Mouse (Mus musculus) forebrain, postnatal 0 days (tissue): Measurements from ENCODE around the gene Pfkp. TPM values are rescaled to one million over a fixed set of nuclear protein-coding genes. Genes with fewer than 3 reads are reported as not detected.

Experiments
- ATAC-seq: fragments of 200-750 bp; cut with Nextera tagmentation; 2 replicates; pipeline ENCODE4 v1.8.0; 2017; ENCODE audit warnings: mild to moderate bottlenecking, moderate library complexity
- DNase-seq: peaks from one replicate; pipeline ENCODE4 v3.0.0-alpha.2; 2015
- H3K27ac ChIP-seq: fragments of 300-500 bp; sonication (generic); 2 replicates; pipeline ENCODE4 v1.5.1; 2014; ENCODE audit warnings: low read depth, mild to moderate bottlenecking, antibody characterized with exemption, low read length, moderate library complexity, mixed read lengths
- H3K27me3 ChIP-seq: fragments of 300-500 bp; sonication (generic); 2 replicates; pipeline ENCODE4 v1.6.1; 2014; ENCODE audit warnings: mild to moderate bottlenecking, low read length, mixed read lengths; ENCODE audit not compliant: insufficient read depth
- H3K36me3 ChIP-seq: fragments of 300-500 bp; sonication (generic); 2 replicates; pipeline ENCODE4 v1.6.1; 2014; ENCODE audit warnings: mild to moderate bottlenecking, moderate library complexity; ENCODE audit not compliant: insufficient read depth
- H3K4me1 ChIP-seq: fragments of 300-500 bp; sonication (generic); 2 replicates; pipeline ENCODE4 v1.6.1; 2014; ENCODE audit warnings: antibody characterized with exemption; ENCODE audit not compliant: insufficient read depth
- H3K4me2 ChIP-seq: fragments of 300-500 bp; sonication (generic); 2 replicates; pipeline ENCODE4 v1.6.1; 2014; ENCODE audit warnings: low read depth, mild to moderate bottlenecking, moderate library complexity
- H3K4me3 ChIP-seq: fragments of 300-500 bp; sonication (generic); 2 replicates; pipeline ENCODE4 v1.5.1; 2014; ENCODE audit warnings: low read depth, low read length, mixed read lengths
- H3K9ac ChIP-seq: fragments of 300-500 bp; sonication (generic); 2 replicates; pipeline ENCODE4 v1.6.1; 2014; ENCODE audit warnings: mild to moderate bottlenecking
- H3K9me3 ChIP-seq: fragments of 300-500 bp; sonication (generic); 2 replicates; pipeline ENCODE4 v1.6.1; 2016; ENCODE audit warnings: low read length
- CTCF ChIP-seq: sonication (generic); IDR thresholded peaks from 2 replicates; pipeline ENCODE4 v1.5.1; 2016; ENCODE audit warnings: antibody characterized with exemption, control low read depth, low read depth
- WGBS: fragments of 180-500 bp; shearing (Covaris S2); extraction: QIAGEN DNeasy Blood & Tissue Kit; methylation state at CpG from one replicate; pipeline ENCODE4 v1.1.7; 2014; 5-methylcytosine and 5-hydroxymethylcytosine counted together
- polyA plus RNA-seq: library from polyadenylated mRNA; unstranded; fragments of >200 nt; fragmentation: Nextera tagmentation; extraction: Ambion mirVana; gene quantifications from 2 replicates; pipeline ENCODE4 v1.2.1, GENCODE M21; 2015
- total RNA-seq: library from RNA; depleted of rRNA; stranded (reverse); fragments of >200 nt; gene quantifications from 2 replicates; pipeline ENCODE4 v1.2.3, GENCODE M21; 2014

The Pfkp gene
- total and polyA plus RNA-seq, 2 experiments from 2014 or later, result 207 to 213 TPM

DNA sequence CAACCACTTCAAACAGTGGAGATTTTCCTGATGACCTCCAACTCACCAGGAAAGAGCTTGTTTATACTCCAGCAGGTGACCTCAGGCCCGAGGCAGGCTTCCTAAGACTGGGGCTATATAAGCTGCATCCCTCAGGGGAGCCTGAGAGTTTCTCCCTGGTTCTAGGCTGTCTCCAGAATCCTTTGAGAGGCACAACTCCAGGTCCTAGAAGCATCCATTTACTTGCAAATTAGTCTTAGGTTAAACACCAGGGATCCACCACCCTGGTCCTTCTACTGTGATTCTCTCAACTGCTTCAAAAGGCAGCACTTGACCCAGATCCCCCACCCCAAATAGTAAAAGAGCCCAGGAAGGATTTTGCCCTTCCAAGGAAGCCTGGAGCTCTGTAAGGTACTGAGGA lies 10.2 kb downstream of the Pfkp start:
- H3K4me1 ChIP-seq, result no peaks in the 10 kb centered on the region
- no peak for TF ChIP-seq CTCF
- no peak overlapping the region for H3K9ac ChIP-seq

DNA sequence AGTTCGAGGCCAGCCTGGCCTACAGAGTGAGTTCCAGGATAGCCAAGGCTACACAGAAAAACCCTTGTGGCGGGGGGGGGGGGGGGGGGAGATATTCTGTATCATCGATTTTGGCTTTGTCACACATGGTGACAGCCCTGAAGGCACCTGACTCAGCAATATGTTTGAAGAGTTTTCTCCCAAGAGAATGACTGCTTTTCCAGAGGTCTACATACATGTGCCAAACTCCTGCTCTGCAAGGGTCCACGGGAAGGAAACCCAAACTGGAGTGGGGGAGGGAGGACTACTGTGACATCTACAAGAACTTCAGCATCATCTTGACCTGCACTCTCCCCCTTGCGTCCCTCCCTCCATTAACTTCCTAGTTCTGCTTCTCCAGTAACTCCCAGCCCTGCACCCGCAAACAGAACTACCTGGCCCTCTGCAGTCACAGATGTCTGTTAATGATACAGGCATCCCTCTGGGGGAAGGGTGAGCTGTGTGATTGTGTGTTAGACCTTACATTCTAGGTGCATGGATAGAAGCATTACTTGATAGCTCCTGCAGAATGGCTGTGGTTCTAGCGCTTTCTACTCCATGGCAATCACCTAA lies 10.9 kb downstream of the Pfkp start:
- Histone ChIP-seq H3K4me3 (no peak overlapping the region), H3K27ac (no peak overlapping the region), H3K4me2 (no peak overlapping the region), H3K4me1 (no peaks in the 10 kb centered on the region), H3K9ac (no peak overlapping the region), H3K9me3 (no peaks in the 10 kb centered on the region), H3K27me3 (no peaks in the 10 kb centered on the region), H3K36me3 (peaks cover 20% of the 10 kb centered on the region; the same call in 1 of the 2 replicates)
- ATAC-seq, result no peak
- no peak for DNase-seq
- TF ChIP-seq CTCF, result no peak
- 95% methylated on average over 7 of the region's 7 CpGs for WGBS

More for the DNA sequence above, 10.2 kb downstream of the Pfkp start:
- peaks cover 20% of the 10 kb centered on the region; the same call in 1 of the 2 replicates for H3K36me3 ChIP-seq
- no peak for ATAC-seq
- no peaks in the 10 kb centered on the region for H3K9me3 ChIP-seq
- DNase-seq, result no peak
- WGBS, result 48% methylated on average over 1 of the region's 1 CpGs
- no peaks in the 10 kb centered on the region for H3K27me3 ChIP-seq
- H3K4me3 ChIP-seq, result no peak overlapping the region
- H3K4me2 ChIP-seq, result no peak overlapping the region
- H3K27ac ChIP-seq, result no peak overlapping the region

DNA sequence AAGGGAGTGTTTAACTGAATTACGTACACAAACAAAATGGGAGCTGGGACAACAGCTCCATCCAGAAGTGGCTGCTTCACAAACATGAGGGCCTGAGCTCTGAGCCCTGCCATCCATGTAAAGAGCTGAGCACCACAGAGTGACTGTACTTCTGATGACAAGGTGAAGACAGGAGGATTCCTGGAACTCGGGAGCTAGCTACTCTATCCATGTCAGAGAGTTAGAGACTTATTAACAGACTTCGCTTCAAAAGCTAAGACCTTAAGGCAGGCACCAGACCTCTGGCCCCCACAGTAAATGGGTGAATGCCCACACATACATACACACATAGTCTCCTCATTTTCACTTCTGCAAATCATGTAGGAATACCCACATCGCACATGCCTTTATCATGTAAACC lies 11.6 kb downstream of the Pfkp start:
- no peaks in the 10 kb centered on the region for H3K27me3 ChIP-seq
- H3K4me3 ChIP-seq, result no peak overlapping the region
- H3K9ac ChIP-seq, result no peak overlapping the region
- no peak for TF ChIP-seq CTCF
- ATAC-seq (no peak), DNase-seq (no peak)
- H3K36me3 ChIP-seq, result peaks cover 20% of the 10 kb centered on the region; the same call in 1 of the 2 replicates
- H3K4me1 ChIP-seq, result no peaks in the 10 kb centered on the region
- WGBS, result 80% methylated on average over 4 of the region's 4 CpGs
- no peak overlapping the region for H3K4me2 ChIP-seq
- H3K27ac ChIP-seq, result no peak overlapping the region
- no peaks in the 10 kb centered on the region for H3K9me3 ChIP-seq

DNA sequence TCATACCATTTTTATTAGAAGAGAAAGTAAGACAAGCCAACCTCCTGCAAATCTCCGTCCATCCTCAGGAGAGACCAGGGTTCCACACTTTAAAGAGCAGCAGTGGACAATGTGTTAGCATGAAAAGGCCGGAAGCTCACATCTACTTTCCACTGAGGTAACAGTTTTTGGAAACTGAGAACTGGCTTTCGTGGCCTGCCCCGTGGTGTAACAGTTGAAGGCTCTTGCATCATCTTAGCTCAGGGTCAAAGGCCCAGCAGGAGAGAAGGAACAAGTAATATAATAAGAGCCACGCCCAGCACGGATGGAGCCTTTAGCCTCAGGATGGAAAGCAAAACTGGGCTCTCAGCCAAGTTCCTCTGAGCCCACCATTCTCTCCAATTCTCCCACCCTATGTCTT lies 12.1 kb downstream of the Pfkp start:
- TF ChIP-seq CTCF, result no peak
- no peak for DNase-seq
- Histone ChIP-seq H3K27ac (no peak overlapping the region), H3K9me3 (no peaks in the 10 kb centered on the region), H3K4me1 (no peaks in the 10 kb centered on the region), H3K4me2 (no peak overlapping the region), H3K9ac (no peak overlapping the region), H3K27me3 (no peaks in the 10 kb centered on the region), H3K4me3 (no peak overlapping the region), H3K36me3 (peaks cover 20% of the 10 kb centered on the region; the same call in 1 of the 2 replicates)
- 55% methylated on average over 6 of the region's 6 CpGs for WGBS
- ATAC-seq, result no peak

DNA sequence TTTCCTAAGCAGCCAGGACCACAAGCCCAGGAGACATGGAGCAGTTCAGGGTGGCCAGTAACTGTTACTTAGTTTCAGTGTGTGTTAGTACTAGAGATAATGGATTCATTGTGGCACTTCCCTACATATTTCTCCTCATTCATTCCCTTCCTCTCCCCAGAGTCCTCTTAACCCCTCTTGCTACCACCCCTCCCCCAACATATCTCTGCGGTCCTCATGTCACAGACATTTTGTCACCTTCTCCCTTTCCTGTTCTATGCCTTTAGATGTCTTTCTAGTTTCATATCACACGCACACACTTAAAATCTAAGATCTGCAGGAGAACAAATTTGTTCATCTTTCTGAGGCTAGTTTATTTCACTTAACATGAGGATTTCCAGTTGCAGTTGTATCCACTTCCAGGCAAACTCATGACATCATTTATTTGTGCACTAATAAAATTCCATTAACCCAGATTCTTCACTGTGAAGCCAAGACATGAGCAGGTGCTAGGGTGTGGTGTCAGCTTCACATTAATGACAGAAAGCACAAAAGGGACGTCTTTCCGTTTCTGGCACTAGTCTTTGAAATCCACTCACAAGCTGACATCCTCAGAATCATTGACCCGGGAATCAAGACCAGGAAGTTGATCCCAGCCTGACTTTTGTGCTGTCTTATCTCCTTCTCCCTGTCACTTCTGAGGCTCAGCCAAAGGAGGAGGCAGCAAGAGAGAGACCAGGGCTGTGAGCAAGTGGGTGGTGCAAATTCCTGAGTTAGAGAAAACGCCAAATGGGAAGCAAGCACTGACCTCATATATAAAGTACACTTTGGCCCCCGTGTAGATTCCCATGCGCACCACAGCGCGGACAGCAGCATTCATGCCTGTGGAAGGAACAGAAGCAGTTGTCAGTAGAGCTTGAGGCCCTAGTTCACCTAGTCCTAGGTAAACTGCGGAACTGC lies 13.2 kb downstream of the Pfkp start:
- no peak overlapping the region for H3K9ac ChIP-seq
- peaks cover 20% of the 10 kb centered on the region; the same call in 1 of the 2 replicates for H3K36me3 ChIP-seq
- no peaks in the 10 kb centered on the region for H3K4me1 ChIP-seq
- no peak overlapping the region for H3K27ac ChIP-seq
- ATAC-seq, result no peak
- no peaks in the 10 kb centered on the region for H3K9me3 ChIP-seq
- no peak overlapping the region for H3K4me3 ChIP-seq
- TF ChIP-seq CTCF, result no peak
- H3K27me3 ChIP-seq, result no peaks in the 10 kb centered on the region
- DNase-seq, result no peak
- WGBS, result 77% methylated on average over 11 of the region's 11 CpGs
- H3K4me2 ChIP-seq, result no peak overlapping the region

- no peaks in the 10 kb centered on the region for H3K27me3 ChIP-seq
- no peak overlapping the region for H3K9ac ChIP-seq
- TF ChIP-seq CTCF, result no peak
- ATAC-seq, result no peak
- H3K4me2 ChIP-seq, result no peak overlapping the region
- WGBS, result 90% methylated on average over 12 of the region's 12 CpGs
- no peaks in the 10 kb centered on the region for H3K4me1 ChIP-seq
- DNase-seq, result no peak
- H3K27ac ChIP-seq, result no peak overlapping the region
- H3K36me3 ChIP-seq, result peaks cover 20% of the 10 kb centered on the region; the same call in 1 of the 2 replicates
- no peak overlapping the region for H3K4me3 ChIP-seq
- H3K9me3 ChIP-seq, result no peaks in the 10 kb centered on the region
Observed at GRCm38 (mm10) chr13:6634063-6634462, 14.5 kb downstream of the Pfkp start.

- Histone ChIP-seq H3K27ac (no peak overlapping the region), H3K27me3 (no peaks in the 10 kb centered on the region), H3K4me1 (no peaks in the 10 kb centered on the region), H3K9me3 (no peaks in the 10 kb centered on the region), H3K4me3 (no peak overlapping the region), H3K36me3 (peaks cover 20% of the 10 kb centered on the region; the same call in 1 of the 2 replicates), H3K4me2 (no peak overlapping the region), H3K9ac (no peak overlapping the region)
- no peak for ATAC-seq
- TF ChIP-seq CTCF, result no peak
- no peak for DNase-seq
- WGBS, result 65% methylated on average over 7 of the region's 7 CpGs
Observed at GRCm38 (mm10) chr13:6633524-6633923, 15.1 kb downstream of the Pfkp start.
